Mouse (Mus musculus): ENCODE data around the gene Camk2n1. TPM values are rescaled to one million over a fixed set of nuclear protein-coding genes. Genes with fewer than 3 reads are reported as not detected.

Gene Camk2n1
- polyA plus RNA-seq, 1 experiment from 2014 or later, result 2.9 TPM

- peak overlapping the region; percentile 82 for H3K27ac ChIP-seq (ENCODE audit: low read length)
- H3K4me2 ChIP-seq (ENCODE audit: low read depth, low read length), result peak overlapping the region; percentile 80
- ATAC-seq (ENCODE audit: low read depth), result peak; percentile 66
- H3K9ac ChIP-seq (ENCODE audit: low read length), result peak overlapping the region; percentile 84
- no peaks in the 10 kb centered on the region for H3K36me3 ChIP-seq (ENCODE audit: control insufficient read depth, insufficient read depth, low read length)
- H3K4me1 ChIP-seq (replicated peaks; ENCODE audit: control insufficient read depth, insufficient read depth, low read length), result peaks cover 17% of the 10 kb centered on the region
- H3K27me3 ChIP-seq (ENCODE audit: control insufficient read depth, insufficient read depth, low read depth, low read length), result peaks cover 3% of the 10 kb centered on the region; the same call in 1 of the 2 replicates
- under 1% methylated on average over 74 of the region's 78 CpGs for WGBS
- no peaks in the 10 kb centered on the region for H3K9me3 ChIP-seq (ENCODE audit: control insufficient read depth, low read length)
- peak overlapping the region; percentile 81 for H3K4me3 ChIP-seq (ENCODE audit: low read length)
Measured at GRCm38 (mm10) chr4:138454571-138455140, 542 bp downstream of the Camk2n1 start.

- under 1% methylated on average over 58 of the region's 58 CpGs for WGBS
- Histone ChIP-seq H3K4me2 (ENCODE audit: low read depth, low read length) (peak overlapping the region; percentile 80), H3K4me3 (ENCODE audit: low read length) (peak overlapping the region; percentile 81), H3K4me1 (replicated peaks; ENCODE audit: control insufficient read depth, insufficient read depth, low read length) (peaks cover 17% of the 10 kb centered on the region), H3K9ac (ENCODE audit: low read length) (peak overlapping the region; percentile 84), H3K36me3 (ENCODE audit: control insufficient read depth, insufficient read depth, low read length) (no peaks in the 10 kb centered on the region), H3K27me3 (ENCODE audit: control insufficient read depth, insufficient read depth, low read depth, low read length) (peaks cover 3% of the 10 kb centered on the region; the same call in 1 of the 2 replicates), H3K27ac (ENCODE audit: low read length) (peak overlapping the region; percentile 82), H3K9me3 (ENCODE audit: control insufficient read depth, low read length) (no peaks in the 10 kb centered on the region)
- peak; percentile 9; the same call in 1 of the 2 replicates for ATAC-seq (ENCODE audit: low read depth)
Measured at GRCm38 (mm10) chr4:138455141-138455955, 1.2 kb downstream of the Camk2n1 start.

DNA sequence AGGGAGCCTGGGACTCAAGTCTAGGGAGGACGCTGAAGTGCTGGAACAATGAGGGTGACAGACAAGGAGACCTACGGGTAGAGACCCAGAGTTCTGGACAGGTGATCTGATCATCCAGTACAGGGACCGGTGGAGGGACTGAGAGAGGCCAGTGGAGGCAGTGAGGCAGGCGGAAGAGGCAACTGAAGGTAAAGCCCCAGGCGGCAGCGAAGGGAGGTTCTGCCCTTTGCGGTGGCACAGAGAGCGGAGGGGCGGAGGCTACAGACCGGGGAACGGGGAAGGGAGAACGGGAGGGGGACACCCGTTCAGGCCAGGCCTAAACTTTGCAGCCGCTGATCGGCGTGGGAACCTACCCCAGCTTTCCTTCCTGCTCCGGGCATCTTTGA is 1.8 kb downstream of the Camk2n1 start:
- H3K4me2 ChIP-seq (ENCODE audit: low read depth, low read length), result peak overlapping the region; percentile 80
- no peaks in the 10 kb centered on the region for H3K9me3 ChIP-seq (ENCODE audit: control insufficient read depth, low read length)
- H3K9ac ChIP-seq (ENCODE audit: low read length), result peak overlapping the region; percentile 84
- no peaks in the 10 kb centered on the region for H3K36me3 ChIP-seq (ENCODE audit: control insufficient read depth, insufficient read depth, low read length)
- peaks cover 3% of the 10 kb centered on the region; the same call in 1 of the 2 replicates for H3K27me3 ChIP-seq (ENCODE audit: control insufficient read depth, insufficient read depth, low read depth, low read length)
- 1% methylated on average over 16 of the region's 17 CpGs for WGBS
- no peak overlapping the region for H3K27ac ChIP-seq (ENCODE audit: low read length)
- H3K4me1 ChIP-seq (replicated peaks; ENCODE audit: control insufficient read depth, insufficient read depth, low read length), result peaks cover 17% of the 10 kb centered on the region
- ATAC-seq (ENCODE audit: low read depth), result no peak
- H3K4me3 ChIP-seq (ENCODE audit: low read length), result peak overlapping the region; percentile 81

GRCm38 (mm10) chr4:138456536-138456935 is 2.4 kb downstream of the Camk2n1 start:
- H3K4me1 ChIP-seq (replicated peaks; ENCODE audit: control insufficient read depth, insufficient read depth, low read length), result peaks cover 17% of the 10 kb centered on the region
- no peak for ATAC-seq (ENCODE audit: low read depth)
- peaks cover 3% of the 10 kb centered on the region; the same call in 1 of the 2 replicates for H3K27me3 ChIP-seq (ENCODE audit: control insufficient read depth, insufficient read depth, low read depth, low read length)
- H3K4me3 ChIP-seq (ENCODE audit: low read length), result peak overlapping the region; percentile 81
- 14% methylated on average over 8 of the region's 8 CpGs for WGBS
- no peak overlapping the region for H3K27ac ChIP-seq (ENCODE audit: low read length)
- H3K36me3 ChIP-seq (ENCODE audit: control insufficient read depth, insufficient read depth, low read length), result no peaks in the 10 kb centered on the region
- H3K4me2 ChIP-seq (ENCODE audit: low read depth, low read length), result peak overlapping the region; percentile 80
- H3K9me3 ChIP-seq (ENCODE audit: control insufficient read depth, low read length), result no peaks in the 10 kb centered on the region
- H3K9ac ChIP-seq (ENCODE audit: low read length), result peak overlapping the region; percentile 84

- no peak overlapping the region for H3K9ac ChIP-seq (ENCODE audit: low read length)
- no peaks in the 10 kb centered on the region for H3K9me3 ChIP-seq (ENCODE audit: control insufficient read depth, low read length)
- WGBS, result 35% methylated on average over 4 of the region's 4 CpGs
- H3K4me3 ChIP-seq (ENCODE audit: low read length), result no peak overlapping the region
- no peak overlapping the region for H3K4me2 ChIP-seq (ENCODE audit: low read depth, low read length)
- peaks cover 17% of the 10 kb centered on the region for H3K4me1 ChIP-seq (replicated peaks; ENCODE audit: control insufficient read depth, insufficient read depth, low read length)
- H3K36me3 ChIP-seq (ENCODE audit: control insufficient read depth, insufficient read depth, low read length), result no peaks in the 10 kb centered on the region
- peaks cover under 1% of the 10 kb centered on the region; the same call in 1 of the 2 replicates for H3K27me3 ChIP-seq (ENCODE audit: control insufficient read depth, insufficient read depth, low read depth, low read length)
- no peak overlapping the region for H3K27ac ChIP-seq (ENCODE audit: low read length)
- no peak for ATAC-seq (ENCODE audit: low read depth)
Measured at GRCm38 (mm10) chr4:138457091-138457490, 3.0 kb downstream of the Camk2n1 start.

- Histone ChIP-seq H3K27ac (ENCODE audit: low read length) (no peak overlapping the region), H3K27me3 (ENCODE audit: control insufficient read depth, insufficient read depth, low read depth, low read length) (no peaks in the 10 kb centered on the region; the same call in 1 of the 2 replicates), H3K9ac (ENCODE audit: low read length) (no peak overlapping the region), H3K9me3 (ENCODE audit: control insufficient read depth, low read length) (no peaks in the 10 kb centered on the region), H3K4me3 (ENCODE audit: low read length) (no peak overlapping the region), H3K36me3 (ENCODE audit: control insufficient read depth, insufficient read depth, low read length) (no peaks in the 10 kb centered on the region), H3K4me1 (replicated peaks; ENCODE audit: control insufficient read depth, insufficient read depth, low read length) (peaks cover 22% of the 10 kb centered on the region), H3K4me2 (ENCODE audit: low read depth, low read length) (no peak overlapping the region)
- WGBS, result 81% methylated on average over 7 of the region's 7 CpGs
- ATAC-seq (ENCODE audit: low read depth), result no peak
Measured at GRCm38 (mm10) chr4:138458171-138458570, 4.1 kb downstream of the Camk2n1 start.

- Histone ChIP-seq H3K9ac (ENCODE audit: low read length) (no peak overlapping the region), H3K4me3 (ENCODE audit: low read length) (no peak overlapping the region), H3K36me3 (ENCODE audit: control insufficient read depth, insufficient read depth, low read length) (no peaks in the 10 kb centered on the region), H3K9me3 (ENCODE audit: control insufficient read depth, low read length) (no peaks in the 10 kb centered on the region), H3K4me1 (replicated peaks; ENCODE audit: control insufficient read depth, insufficient read depth, low read length) (peaks cover 25% of the 10 kb centered on the region), H3K4me2 (ENCODE audit: low read depth, low read length) (no peak overlapping the region), H3K27me3 (ENCODE audit: control insufficient read depth, insufficient read depth, low read depth, low read length) (no peaks in the 10 kb centered on the region; the same call in 1 of the 2 replicates), H3K27ac (ENCODE audit: low read length) (no peak overlapping the region)
- 64% methylated on average over 5 of the region's 5 CpGs for WGBS
- no peak for ATAC-seq (ENCODE audit: low read depth)
Measured at GRCm38 (mm10) chr4:138458735-138459440, 4.8 kb downstream of the Camk2n1 start.

DNA sequence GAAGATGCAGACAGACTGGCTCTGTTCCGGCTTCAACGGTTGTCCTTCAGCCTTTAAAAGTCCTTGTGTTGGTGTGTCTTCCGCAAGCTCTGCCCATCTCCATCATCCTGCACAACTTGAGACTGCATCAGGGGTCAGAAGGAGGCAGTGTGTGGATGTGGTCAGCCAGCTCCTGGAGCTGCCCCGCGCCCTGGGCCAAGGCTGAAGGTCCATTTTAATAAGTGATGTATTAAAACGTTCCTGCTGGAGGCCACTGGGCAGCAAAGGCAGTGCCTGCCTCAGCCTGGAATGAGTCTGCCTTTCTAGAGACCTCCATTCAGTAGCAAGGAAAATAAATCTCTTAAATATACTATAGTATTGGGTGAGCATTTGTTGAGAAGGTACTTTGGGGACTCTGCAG is 5.7 kb downstream of the Camk2n1 start:
- H3K27ac ChIP-seq (ENCODE audit: low read length), result no peak overlapping the region
- H3K36me3 ChIP-seq (ENCODE audit: control insufficient read depth, insufficient read depth, low read length), result no peaks in the 10 kb centered on the region
- no peak overlapping the region for H3K4me3 ChIP-seq (ENCODE audit: low read length)
- 64% methylated on average over 6 of the region's 6 CpGs for WGBS
- no peak overlapping the region for H3K9ac ChIP-seq (ENCODE audit: low read length)
- no peak for ATAC-seq (ENCODE audit: low read depth)
- no peak overlapping the region for H3K4me2 ChIP-seq (ENCODE audit: low read depth, low read length)
- H3K27me3 ChIP-seq (ENCODE audit: control insufficient read depth, insufficient read depth, low read depth, low read length), result no peaks in the 10 kb centered on the region; the same call in 1 of the 2 replicates
- H3K9me3 ChIP-seq (ENCODE audit: control insufficient read depth, low read length), result no peaks in the 10 kb centered on the region
- H3K4me1 ChIP-seq (replicated peaks; ENCODE audit: control insufficient read depth, insufficient read depth, low read length), result peaks cover 34% of the 10 kb centered on the region

DNA sequence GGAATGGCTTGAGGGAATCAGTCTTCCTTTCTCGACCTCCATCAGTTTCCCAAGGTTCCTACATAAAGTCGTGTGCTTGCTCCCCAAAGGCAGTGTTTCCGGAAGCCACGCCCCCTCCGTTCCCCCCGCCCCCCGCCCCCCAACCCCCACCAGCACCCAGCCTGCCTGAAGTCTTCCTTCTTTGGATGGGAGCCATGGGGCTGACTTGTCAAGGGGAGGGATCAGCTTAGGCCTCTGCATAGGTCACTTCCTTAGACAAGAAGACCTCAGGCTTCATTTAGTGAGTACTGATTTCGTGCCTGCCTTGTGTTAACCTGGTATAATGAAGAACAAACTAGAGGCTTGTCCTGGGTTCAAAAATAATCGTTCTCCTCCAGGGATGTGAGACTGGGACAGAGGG is 6.8 kb downstream of the Camk2n1 start:
- no peak overlapping the region for H3K4me2 ChIP-seq (ENCODE audit: low read depth, low read length)
- H3K9ac ChIP-seq (ENCODE audit: low read length), result no peak overlapping the region
- H3K4me3 ChIP-seq (ENCODE audit: low read length), result no peak overlapping the region
- no peaks in the 10 kb centered on the region for H3K9me3 ChIP-seq (ENCODE audit: control insufficient read depth, low read length)
- peaks cover 36% of the 10 kb centered on the region for H3K4me1 ChIP-seq (replicated peaks; ENCODE audit: control insufficient read depth, insufficient read depth, low read length)
- H3K36me3 ChIP-seq (ENCODE audit: control insufficient read depth, insufficient read depth, low read length), result no peaks in the 10 kb centered on the region
- WGBS, result 29% methylated on average over 9 of the region's 9 CpGs
- no peaks in the 10 kb centered on the region; the same call in 1 of the 2 replicates for H3K27me3 ChIP-seq (ENCODE audit: control insufficient read depth, insufficient read depth, low read depth, low read length)
- ATAC-seq (ENCODE audit: low read depth), result no peak
- no peak overlapping the region for H3K27ac ChIP-seq (ENCODE audit: low read length)

All from lung, embryonic 16.5 days (tissue).